Mouse (Mus musculus): ENCODE measurements around the gene Ankzf1. TPM values are rescaled to one million over a fixed set of nuclear protein-coding genes. Genes with fewer than 3 reads are reported as not detected.
A peak's percentile ranks its signal among the peaks of the same experiment; 100 is the strongest.

Ankzf1 gene
- total and polyA plus RNA-seq, 2 experiments = 16.6 to 17.7 TPM

DNA sequence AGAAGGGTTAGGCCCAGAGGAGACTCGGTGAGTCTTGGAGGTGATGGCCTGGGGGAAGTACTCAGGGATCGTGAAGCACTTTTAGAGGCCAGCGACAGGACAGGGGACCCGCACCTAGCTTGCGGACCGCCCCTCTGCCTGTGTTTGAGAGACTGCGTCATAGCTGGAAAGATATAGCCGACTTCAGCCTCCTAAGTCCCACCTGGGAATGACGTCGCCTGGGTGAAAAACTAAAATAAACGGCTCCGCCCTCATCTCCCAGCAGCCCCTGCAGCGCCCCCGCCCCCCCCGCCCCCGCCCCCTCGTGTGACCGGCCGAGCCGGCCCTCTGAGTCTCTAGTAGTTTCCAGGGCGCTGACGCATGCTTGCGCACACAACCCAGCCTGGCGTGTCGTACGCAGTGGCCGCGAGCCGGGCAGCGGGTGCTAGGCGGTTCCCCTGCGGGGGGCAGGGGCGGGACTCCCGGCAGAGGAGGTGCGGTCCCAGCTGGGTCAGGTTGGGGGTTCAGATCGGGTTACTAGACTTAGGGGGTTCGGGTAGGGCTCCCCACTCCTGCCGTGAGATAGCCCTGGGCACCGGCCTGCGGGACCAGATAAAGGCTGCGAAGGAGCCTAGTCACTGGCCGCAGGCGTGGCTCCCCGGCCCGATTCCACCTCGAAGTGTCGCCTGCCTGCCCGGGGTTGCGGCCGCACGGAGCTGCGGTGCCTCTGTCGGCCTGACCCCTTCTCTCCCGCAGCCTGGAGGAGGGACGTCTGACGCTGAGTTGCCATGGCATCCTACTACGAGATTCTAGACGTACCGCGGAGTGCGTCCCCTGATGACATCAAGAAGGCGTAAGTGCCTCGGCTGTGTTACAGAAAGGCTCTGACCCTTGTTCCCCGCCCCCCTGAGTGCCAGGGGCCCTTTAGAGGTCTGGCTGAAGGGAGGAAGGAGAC lies 44.4 kb downstream of the Ankzf1 start, which contains the start of gene Dnajb2:
Gene Dnajb2 (plus strand): TSS at position 290 of the 934 bp plus-strand sequence.
- Histone ChIP-seq H3K4me1 (ENCODE audit: control insufficient read depth, insufficient read depth, low read length) (peaks cover 12% of the 10 kb centered on the region), H3K79me2 (ENCODE audit: control insufficient read depth, insufficient read depth, low read length) (peaks cover 6% of the 10 kb centered on the region; the same call in 1 of the 2 replicates), H3K4me3 (ENCODE audit: insufficient read depth, low read depth, low read length) (peak within 1 kb of the TSS; percentile 67), H3K36me3 (ENCODE audit: control insufficient read depth, insufficient read depth, low read length) (peaks cover 6% of the 10 kb centered on the region), H3K27me3 (ENCODE audit: control insufficient read depth, insufficient read depth, low read length) (no peaks in the 10 kb centered on the region), H3K27ac (replicated peaks; ENCODE audit: insufficient read depth, low read depth, low read length) (peak within 1 kb of the TSS; percentile 95), H3K9ac (ENCODE audit: low read depth, low read length) (peak within 1 kb of the TSS; percentile 91)
- WGBS = under 1% methylated on average over 64 of the region's 64 CpGs
- TF ChIP-seq POLR2A (IDR thresholded peaks at IDR 0.05; ENCODE audit: extremely low read depth, insufficient read depth, low read length) (peak; percentile 63), CTCF (IDR thresholded peaks at IDR 0.05; ENCODE audit: low read depth, low read length) (0 out of 2 replicates have a peak, but pooled peaks have one; percentile 8)
- peak; percentile 80 for DNase-seq (ENCODE audit: extremely low read depth, low read depth, low spot score)

DNA sequence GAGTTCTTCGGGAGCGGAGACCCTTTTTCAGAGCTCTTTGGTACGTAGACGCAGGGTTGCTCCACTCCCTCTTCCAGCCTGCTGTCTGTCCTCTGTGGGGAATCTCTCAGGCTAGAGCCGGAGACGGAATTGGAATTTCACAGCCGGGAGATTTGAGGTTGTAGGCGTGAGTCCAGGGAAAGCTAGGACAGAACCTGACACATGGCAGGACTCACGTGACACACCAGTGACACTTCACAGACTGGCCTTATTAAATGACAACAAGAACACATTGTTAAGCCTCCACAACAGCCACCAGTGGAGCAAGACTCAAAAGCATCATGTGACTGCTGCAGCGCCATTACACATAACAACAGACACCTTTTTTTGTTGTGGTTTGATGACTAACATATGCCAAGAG lies 47.6 kb downstream of the Ankzf1 start:
- peaks cover 11% of the 10 kb centered on the region for H3K4me1 ChIP-seq (ENCODE audit: control insufficient read depth, insufficient read depth, low read length)
- TF ChIP-seq POLR2A (IDR thresholded peaks at IDR 0.05; ENCODE audit: extremely low read depth, insufficient read depth, low read length) (no peak), CTCF (IDR thresholded peaks at IDR 0.05; ENCODE audit: low read depth, low read length) (no peak)
- peaks cover 6% of the 10 kb centered on the region; the same call in 1 of the 2 replicates for H3K79me2 ChIP-seq (ENCODE audit: control insufficient read depth, insufficient read depth, low read length)
- no peak overlapping the region for H3K4me3 ChIP-seq (ENCODE audit: insufficient read depth, low read depth, low read length)
- WGBS = 95% methylated on average over 10 of the region's 10 CpGs
- DNase-seq (ENCODE audit: extremely low read depth, low read depth, low spot score) = no peak
- H3K27ac ChIP-seq (replicated peaks; ENCODE audit: insufficient read depth, low read depth, low read length) = no peak overlapping the region
- H3K27me3 ChIP-seq (ENCODE audit: control insufficient read depth, insufficient read depth, low read length) = no peaks in the 10 kb centered on the region
- peaks cover 8% of the 10 kb centered on the region for H3K36me3 ChIP-seq (ENCODE audit: control insufficient read depth, insufficient read depth, low read length)
- H3K9ac ChIP-seq (ENCODE audit: low read depth, low read length) = no peak overlapping the region

DNA sequence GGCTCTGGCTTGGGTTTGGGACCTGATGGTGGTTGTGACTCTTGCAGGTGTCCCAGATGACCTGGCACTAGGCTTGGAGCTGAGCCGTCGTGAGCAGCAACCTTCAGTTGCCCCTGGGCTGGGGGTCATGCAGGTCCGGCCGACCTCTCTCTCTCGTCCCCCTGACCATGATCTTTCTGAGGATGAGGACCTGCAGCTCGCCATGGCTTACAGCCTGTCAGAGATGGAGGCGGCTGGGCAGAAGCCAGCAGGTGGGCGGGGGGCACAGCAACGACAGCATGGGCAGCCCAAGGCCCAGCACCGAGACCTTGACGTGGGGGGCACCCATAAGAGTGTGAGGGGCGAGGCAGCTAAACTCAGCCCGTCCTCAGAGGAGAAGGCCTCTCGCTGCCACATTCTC lies 51.5 kb downstream of the Ankzf1 start:
- Histone ChIP-seq H3K79me2 (ENCODE audit: control insufficient read depth, insufficient read depth, low read length) (no peaks in the 10 kb centered on the region), H3K9ac (ENCODE audit: low read depth, low read length) (no peak overlapping the region), H3K27ac (replicated peaks; ENCODE audit: insufficient read depth, low read depth, low read length) (no peak overlapping the region), H3K27me3 (ENCODE audit: control insufficient read depth, insufficient read depth, low read length) (no peaks in the 10 kb centered on the region), H3K4me3 (ENCODE audit: insufficient read depth, low read depth, low read length) (no peak overlapping the region), H3K4me1 (ENCODE audit: control insufficient read depth, insufficient read depth, low read length) (no peaks in the 10 kb centered on the region), H3K36me3 (ENCODE audit: control insufficient read depth, insufficient read depth, low read length) (peaks cover 8% of the 10 kb centered on the region)
- TF ChIP-seq POLR2A (IDR thresholded peaks at IDR 0.05; ENCODE audit: extremely low read depth, insufficient read depth, low read length) (no peak), CTCF (IDR thresholded peaks at IDR 0.05; ENCODE audit: low read depth, low read length) (no peak)
- 94% methylated on average over 14 of the region's 14 CpGs for WGBS
- DNase-seq (ENCODE audit: extremely low read depth, low read depth, low spot score) = no peak

DNA sequence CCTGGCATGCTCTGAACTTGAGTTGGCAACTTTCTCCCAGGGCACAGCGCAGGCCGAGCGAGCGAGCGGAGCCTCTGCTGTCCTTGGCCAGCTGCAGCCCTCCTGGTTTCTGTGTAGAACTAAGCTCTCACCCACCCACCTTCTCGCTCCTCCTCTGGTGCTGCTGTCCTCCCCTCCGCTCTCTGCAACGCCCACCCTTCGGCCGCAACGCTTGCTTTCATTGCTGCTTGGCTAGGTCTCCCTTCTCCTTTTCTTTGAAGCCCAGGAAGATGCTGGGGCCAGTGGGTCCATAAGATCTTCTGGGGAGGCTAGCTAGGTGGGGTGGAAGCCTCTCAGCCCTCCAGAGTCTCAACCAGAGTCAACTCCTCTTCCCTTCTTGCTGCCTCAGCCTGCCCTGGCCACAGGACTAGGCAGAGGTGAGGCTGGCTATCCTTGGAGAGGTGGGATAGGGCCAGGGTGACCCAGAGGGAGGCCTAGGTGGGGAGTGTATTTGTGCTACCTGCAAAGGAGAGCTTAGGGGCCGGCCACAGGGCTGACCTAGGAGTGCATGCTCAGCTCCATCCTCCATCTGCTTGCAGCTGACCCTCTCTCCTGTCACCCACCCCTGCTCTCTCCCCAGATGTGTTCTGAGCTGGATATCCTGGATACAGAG lies 52.4 kb downstream of the Ankzf1 start:
- no peak for TF ChIP-seq CTCF (IDR thresholded peaks at IDR 0.05; ENCODE audit: low read depth, low read length)
- no peak for TF ChIP-seq POLR2A (IDR thresholded peaks at IDR 0.05; ENCODE audit: extremely low read depth, insufficient read depth, low read length)
- WGBS = 97% methylated on average over 12 of the region's 12 CpGs

DNA sequence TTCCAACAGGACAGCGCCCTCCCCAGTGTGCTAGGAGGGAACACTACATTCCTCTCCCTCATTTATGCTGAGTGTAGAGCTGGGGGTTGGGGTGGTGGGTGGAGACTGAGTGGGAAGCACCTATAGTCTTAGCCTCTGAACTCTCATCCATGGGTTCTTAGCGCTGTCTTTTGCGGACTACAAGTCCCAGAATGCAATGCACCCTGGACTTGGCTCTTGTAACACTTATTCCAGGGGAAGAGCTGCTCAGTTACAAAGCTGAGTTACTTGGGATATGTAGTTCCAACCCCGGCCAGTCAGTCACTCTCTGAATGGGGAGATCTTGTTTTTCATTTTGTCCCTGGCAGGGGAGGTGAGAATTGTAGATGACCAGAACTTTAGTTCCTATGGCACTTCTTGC lies 52.9 kb downstream of the Ankzf1 start:
- H3K4me3 ChIP-seq (ENCODE audit: insufficient read depth, low read depth, low read length) = no peak overlapping the region
- peak; percentile 51 for DNase-seq (ENCODE audit: extremely low read depth, low read depth, low spot score)
- H3K27me3 ChIP-seq (ENCODE audit: control insufficient read depth, insufficient read depth, low read length) = no peaks in the 10 kb centered on the region
- H3K36me3 ChIP-seq (ENCODE audit: control insufficient read depth, insufficient read depth, low read length) = peaks cover 5% of the 10 kb centered on the region
- no peaks in the 10 kb centered on the region for H3K79me2 ChIP-seq (ENCODE audit: control insufficient read depth, insufficient read depth, low read length)
- H3K9ac ChIP-seq (ENCODE audit: low read depth, low read length) = no peak overlapping the region
- 67% methylated on average over 4 of the region's 4 CpGs for WGBS
- H3K4me1 ChIP-seq (ENCODE audit: control insufficient read depth, insufficient read depth, low read length) = no peaks in the 10 kb centered on the region
- H3K27ac ChIP-seq (replicated peaks; ENCODE audit: insufficient read depth, low read depth, low read length) = no peak overlapping the region
- TF ChIP-seq CTCF (IDR thresholded peaks at IDR 0.05; ENCODE audit: low read depth, low read length) = no peak

More for the DNA sequence above, 52.4 kb downstream of the Ankzf1 start:
- Histone ChIP-seq H3K27me3 (ENCODE audit: control insufficient read depth, insufficient read depth, low read length) (no peaks in the 10 kb centered on the region), H3K4me1 (ENCODE audit: control insufficient read depth, insufficient read depth, low read length) (no peaks in the 10 kb centered on the region), H3K79me2 (ENCODE audit: control insufficient read depth, insufficient read depth, low read length) (no peaks in the 10 kb centered on the region), H3K9ac (ENCODE audit: low read depth, low read length) (no peak overlapping the region), H3K4me3 (ENCODE audit: insufficient read depth, low read depth, low read length) (no peak overlapping the region), H3K27ac (replicated peaks; ENCODE audit: insufficient read depth, low read depth, low read length) (no peak overlapping the region), H3K36me3 (ENCODE audit: control insufficient read depth, insufficient read depth, low read length) (peaks cover 8% of the 10 kb centered on the region)
- no peak for DNase-seq (ENCODE audit: extremely low read depth, low read depth, low spot score)

All from liver, adult 2 months (tissue).